Mouse (Mus musculus): ENCODE data around the gene Tbxa2r. TPM values are rescaled to one million over a fixed set of nuclear protein-coding genes. Genes with fewer than 3 reads are reported as not detected.
A peak's percentile ranks its signal among the peaks of the same experiment; 100 is the strongest.

Tbxa2r gene
- polyA plus RNA-seq, 1 experiment, result 0.47 TPM

DNA sequence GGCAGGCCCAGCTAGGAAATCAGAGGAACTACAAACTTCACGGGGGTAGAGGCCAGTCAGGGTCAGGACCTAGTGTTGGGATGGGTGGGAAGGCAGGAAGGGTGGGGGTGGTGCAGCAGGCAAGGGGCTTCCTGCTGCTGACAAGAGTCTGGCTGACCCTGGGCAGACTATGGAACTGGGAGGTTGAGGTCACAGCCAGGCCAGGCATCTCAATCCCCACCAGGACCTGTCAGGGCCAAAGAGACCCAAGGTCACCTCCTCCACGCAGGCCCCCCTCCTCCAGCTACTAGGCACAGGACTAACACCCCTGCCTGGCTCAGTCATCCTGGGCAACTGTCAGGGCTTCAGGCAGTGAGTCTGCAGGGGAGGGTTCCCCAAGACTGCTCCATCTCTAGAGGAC lies 572 bp upstream of the Tbxa2r start:
- TF ChIP-seq POLR2A (IDR thresholded peaks at IDR 0.05; ENCODE audit: control insufficient read depth, low read depth, low read length) (no peak), CTCF (IDR thresholded peaks at IDR 0.05; ENCODE audit: control insufficient read depth, insufficient read depth, insufficient replicate concordance, low read depth, low read length) (no peak)
- Histone ChIP-seq H3K4me1 (ENCODE audit: control insufficient read depth, insufficient read depth, low read length) (peaks cover 7% of the 10 kb centered on the region), H3K27ac (ENCODE audit: control insufficient read depth, insufficient read depth, low read depth, low read length) (no peak overlapping the region), H3K27me3 (ENCODE audit: control insufficient read depth, insufficient read depth, low read length) (no peaks in the 10 kb centered on the region), H3K36me3 (ENCODE audit: control insufficient read depth, insufficient read depth, low read length) (no peaks in the 10 kb centered on the region; the same call in 1 of the 2 replicates), H3K4me3 (ENCODE audit: control insufficient read depth, low read depth, low read length) (no peak overlapping the region)

DNA sequence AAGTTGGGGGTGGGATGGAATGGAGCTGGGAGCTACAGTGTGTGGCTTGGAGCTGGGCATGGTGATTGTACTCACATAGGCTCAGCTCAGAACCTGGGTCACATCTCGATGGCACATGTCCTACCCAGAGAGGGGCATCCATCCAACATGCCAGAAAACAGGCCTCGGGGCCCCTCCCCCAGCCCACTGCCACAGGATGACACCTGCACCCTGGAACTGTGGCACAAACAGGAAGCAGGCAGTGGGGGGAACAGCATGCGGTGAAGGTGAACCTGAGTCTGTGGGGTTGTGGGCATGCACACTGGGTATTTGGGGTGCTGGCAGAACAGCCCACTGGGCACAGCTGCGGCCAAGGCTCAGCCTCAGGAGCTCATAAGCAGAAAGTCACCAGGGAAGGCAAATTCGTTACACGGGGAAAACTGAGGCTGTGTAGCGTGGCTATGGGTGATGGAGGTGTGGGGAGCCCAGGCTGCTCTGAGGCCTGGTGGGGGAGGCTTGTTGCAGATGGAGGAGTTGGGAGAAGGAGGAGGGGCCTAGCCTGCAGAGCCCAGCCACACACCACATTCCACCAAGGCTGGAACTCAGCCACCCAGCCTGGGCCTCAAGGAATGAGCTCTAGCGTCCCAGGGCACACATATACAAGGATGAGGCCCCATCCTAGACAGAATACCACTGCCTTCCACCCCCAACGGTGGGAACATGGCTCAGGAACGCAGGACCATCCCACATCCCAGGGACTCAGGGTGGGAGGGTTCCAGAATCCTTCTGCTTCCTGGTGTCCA lies 854 bp downstream of the Tbxa2r start:
- Histone ChIP-seq H3K4me1 (ENCODE audit: control insufficient read depth, insufficient read depth, low read length) (peaks cover 7% of the 10 kb centered on the region), H3K27ac (ENCODE audit: control insufficient read depth, insufficient read depth, low read depth, low read length) (peak overlapping the region; percentile 27; the same call in 1 of the 2 replicates), H3K27me3 (ENCODE audit: control insufficient read depth, insufficient read depth, low read length) (no peaks in the 10 kb centered on the region), H3K4me3 (ENCODE audit: control insufficient read depth, low read depth, low read length) (no peak overlapping the region), H3K36me3 (ENCODE audit: control insufficient read depth, insufficient read depth, low read length) (no peaks in the 10 kb centered on the region)
- TF ChIP-seq POLR2A (IDR thresholded peaks at IDR 0.05; ENCODE audit: control insufficient read depth, low read depth, low read length) (no peak), CTCF (IDR thresholded peaks at IDR 0.05; ENCODE audit: control insufficient read depth, insufficient read depth, insufficient replicate concordance, low read depth, low read length) (no peak)

DNA sequence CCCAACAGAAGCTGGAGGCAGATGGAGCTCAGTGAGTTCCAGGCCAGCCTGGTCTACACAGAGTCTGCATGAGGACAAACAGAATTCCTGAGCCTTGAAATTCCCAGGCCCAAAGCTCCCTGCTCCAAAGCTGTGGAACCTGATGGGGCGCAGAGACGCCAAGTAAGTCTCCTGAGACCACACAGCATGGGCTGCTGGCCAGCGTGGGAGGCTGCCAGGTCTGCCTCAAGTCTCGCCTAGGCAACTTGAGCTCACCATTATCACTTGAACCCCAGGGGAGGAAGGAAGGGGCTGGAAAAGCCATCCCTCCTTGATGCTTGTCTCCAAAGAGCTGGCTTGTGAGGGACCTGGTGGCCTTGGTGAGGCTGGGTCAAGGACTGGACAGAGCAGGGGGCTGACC lies 1.5 kb downstream of the Tbxa2r start:
- H3K36me3 ChIP-seq (ENCODE audit: control insufficient read depth, insufficient read depth, low read length), result no peaks in the 10 kb centered on the region
- TF ChIP-seq CTCF (IDR thresholded peaks at IDR 0.05; ENCODE audit: control insufficient read depth, insufficient read depth, insufficient replicate concordance, low read depth, low read length) (no peak), POLR2A (IDR thresholded peaks at IDR 0.05; ENCODE audit: control insufficient read depth, low read depth, low read length) (no peak)
- H3K4me3 ChIP-seq (ENCODE audit: control insufficient read depth, low read depth, low read length), result no peak overlapping the region
- H3K27ac ChIP-seq (ENCODE audit: control insufficient read depth, insufficient read depth, low read depth, low read length), result no peak overlapping the region
- H3K27me3 ChIP-seq (ENCODE audit: control insufficient read depth, insufficient read depth, low read length), result no peaks in the 10 kb centered on the region
- peaks cover 7% of the 10 kb centered on the region for H3K4me1 ChIP-seq (ENCODE audit: control insufficient read depth, insufficient read depth, low read length)

DNA sequence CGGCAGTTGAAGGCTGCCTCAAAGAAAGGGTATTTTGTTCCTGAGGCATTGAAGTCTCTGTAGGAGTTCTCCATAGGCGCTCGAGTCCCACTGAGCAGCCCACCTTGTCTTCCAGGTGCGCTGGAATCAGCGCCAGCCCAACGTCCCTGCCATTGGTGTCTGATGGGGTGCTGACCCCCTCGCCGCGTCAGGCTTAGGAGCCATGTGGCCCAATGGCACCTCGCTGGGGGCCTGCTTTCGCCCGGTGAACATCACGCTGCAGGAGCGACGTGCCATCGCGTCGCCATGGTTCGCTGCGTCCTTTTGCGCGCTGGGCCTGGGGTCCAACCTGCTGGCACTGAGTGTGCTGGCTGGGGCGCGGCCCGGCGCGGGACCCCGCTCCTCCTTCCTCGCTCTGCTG lies 3.7 kb downstream of the Tbxa2r start:
- no peak overlapping the region for H3K27ac ChIP-seq (ENCODE audit: control insufficient read depth, insufficient read depth, low read depth, low read length)
- no peaks in the 10 kb centered on the region for H3K27me3 ChIP-seq (ENCODE audit: control insufficient read depth, insufficient read depth, low read length)
- peak overlapping the region; percentile 53 for H3K4me3 ChIP-seq (ENCODE audit: control insufficient read depth, low read depth, low read length)

DNA sequence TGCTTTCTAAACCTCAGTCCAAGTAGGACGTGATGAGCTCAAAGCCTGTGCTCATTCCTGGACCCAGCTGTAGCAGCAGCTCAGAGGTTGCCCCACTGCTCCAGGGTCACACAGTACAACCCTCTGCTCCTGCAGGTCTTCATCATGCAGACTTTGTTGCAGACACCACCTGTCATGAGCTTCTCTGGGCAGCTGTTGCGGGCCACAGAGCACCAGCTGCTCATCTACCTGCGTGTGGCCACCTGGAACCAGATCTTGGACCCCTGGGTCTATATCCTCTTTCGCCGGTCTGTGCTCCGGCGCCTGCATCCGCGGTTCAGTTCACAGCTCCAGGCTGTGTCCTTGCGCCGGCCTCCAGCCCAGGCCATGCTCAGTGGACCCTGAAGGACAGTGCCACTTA lies 5.8 kb downstream of the Tbxa2r start:
- Histone ChIP-seq H3K36me3 (ENCODE audit: control insufficient read depth, insufficient read depth, low read length) (no peaks in the 10 kb centered on the region), H3K27ac (ENCODE audit: control insufficient read depth, insufficient read depth, low read depth, low read length) (no peak overlapping the region), H3K4me3 (ENCODE audit: control insufficient read depth, low read depth, low read length) (no peak overlapping the region), H3K4me1 (ENCODE audit: control insufficient read depth, insufficient read depth, low read length) (peaks cover 30% of the 10 kb centered on the region), H3K27me3 (ENCODE audit: control insufficient read depth, insufficient read depth, low read length) (no peaks in the 10 kb centered on the region)
- TF ChIP-seq POLR2A (IDR thresholded peaks at IDR 0.05; ENCODE audit: control insufficient read depth, low read depth, low read length), result no peak
- no peak for TF ChIP-seq CTCF (IDR thresholded peaks at IDR 0.05; ENCODE audit: control insufficient read depth, insufficient read depth, insufficient replicate concordance, low read depth, low read length)

More for the DNA sequence above, 3.7 kb downstream of the Tbxa2r start:
- Histone ChIP-seq H3K36me3 (ENCODE audit: control insufficient read depth, insufficient read depth, low read length) (no peaks in the 10 kb centered on the region), H3K4me1 (ENCODE audit: control insufficient read depth, insufficient read depth, low read length) (peaks cover 20% of the 10 kb centered on the region)
- TF ChIP-seq CTCF (IDR thresholded peaks at IDR 0.05; ENCODE audit: control insufficient read depth, insufficient read depth, insufficient replicate concordance, low read depth, low read length) (no peak), POLR2A (IDR thresholded peaks at IDR 0.05; ENCODE audit: control insufficient read depth, low read depth, low read length) (no peak)

DNA sequence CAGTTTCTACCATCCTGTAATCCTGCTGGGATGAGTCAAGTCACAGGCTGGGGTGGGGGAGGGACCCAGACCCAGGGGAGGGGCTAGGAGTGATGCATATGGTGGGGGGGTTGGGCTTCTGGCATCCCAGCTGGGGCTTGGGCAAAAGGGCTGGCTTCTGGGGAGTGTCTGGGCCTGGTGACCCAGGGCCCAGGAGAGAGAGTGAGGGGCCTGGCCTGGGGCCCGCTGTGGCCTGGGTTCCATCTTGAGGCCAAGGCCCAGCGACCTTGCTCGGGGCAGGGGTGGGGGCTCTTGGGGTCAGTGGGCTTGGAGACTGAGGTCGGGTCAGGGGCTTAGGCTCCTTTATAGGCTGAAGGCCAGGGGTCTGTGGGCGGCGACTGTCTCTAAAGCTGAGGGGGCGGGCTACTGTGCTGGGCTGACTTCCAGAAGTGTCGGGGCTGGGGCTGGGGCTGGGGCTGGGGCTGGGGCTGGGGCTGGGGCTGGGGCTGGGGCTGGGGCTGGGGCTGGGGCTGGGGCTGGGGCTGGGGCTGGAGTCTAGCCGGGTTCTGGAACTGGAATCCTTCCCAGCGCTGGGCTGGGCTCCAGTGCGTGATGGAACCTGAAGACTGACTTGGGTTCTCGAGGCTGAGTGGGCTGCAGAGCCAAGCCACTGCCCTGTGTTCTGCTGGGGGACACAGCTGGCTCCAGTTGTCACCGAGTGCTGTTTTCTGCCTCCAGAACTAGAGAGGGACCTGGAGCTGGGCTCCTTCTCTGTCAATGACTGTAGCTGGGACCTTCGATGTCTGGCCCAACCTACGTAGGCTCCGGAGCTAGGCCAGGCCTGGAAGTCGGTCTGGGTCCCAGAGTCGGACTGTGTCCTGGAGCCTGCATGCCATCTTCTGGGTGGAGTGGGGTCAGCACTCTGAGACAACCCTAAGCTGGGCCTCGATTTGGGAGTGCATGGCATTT lies 7.1 kb downstream of the Tbxa2r start:
- Histone ChIP-seq H3K36me3 (ENCODE audit: control insufficient read depth, insufficient read depth, low read length) (no peaks in the 10 kb centered on the region), H3K27ac (ENCODE audit: control insufficient read depth, insufficient read depth, low read depth, low read length) (no peak overlapping the region), H3K4me1 (ENCODE audit: control insufficient read depth, insufficient read depth, low read length) (peaks cover 36% of the 10 kb centered on the region), H3K4me3 (ENCODE audit: control insufficient read depth, low read depth, low read length) (no peak overlapping the region), H3K27me3 (ENCODE audit: control insufficient read depth, insufficient read depth, low read length) (no peaks in the 10 kb centered on the region)
- TF ChIP-seq POLR2A (IDR thresholded peaks at IDR 0.05; ENCODE audit: control insufficient read depth, low read depth, low read length), result no peak
- TF ChIP-seq CTCF (IDR thresholded peaks at IDR 0.05; ENCODE audit: control insufficient read depth, insufficient read depth, insufficient replicate concordance, low read depth, low read length), result no peak

DNA sequence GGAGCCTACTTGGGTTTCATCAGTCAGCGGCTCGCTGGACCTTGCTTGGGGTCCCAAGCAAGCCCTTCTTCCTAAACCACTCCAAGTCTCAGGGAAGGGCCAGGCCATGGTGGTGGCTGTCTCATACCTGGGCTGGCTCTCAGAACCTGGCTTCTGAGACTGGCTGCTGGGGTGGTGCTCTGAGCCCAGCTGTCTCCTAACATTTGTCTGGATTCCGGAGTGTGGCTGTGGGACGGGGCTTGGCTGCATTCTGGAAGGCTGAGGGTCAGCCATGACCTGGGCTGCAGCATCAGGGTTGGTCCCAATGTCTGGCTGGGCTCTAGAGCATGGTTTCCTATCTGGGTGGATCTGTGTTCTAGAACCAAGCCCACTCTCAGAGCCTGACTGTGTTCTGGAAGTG lies 8.0 kb downstream of the Tbxa2r start:
- Histone ChIP-seq H3K27ac (ENCODE audit: control insufficient read depth, insufficient read depth, low read depth, low read length) (no peak overlapping the region), H3K4me3 (ENCODE audit: control insufficient read depth, low read depth, low read length) (no peak overlapping the region), H3K4me1 (ENCODE audit: control insufficient read depth, insufficient read depth, low read length) (peaks cover 43% of the 10 kb centered on the region), H3K27me3 (ENCODE audit: control insufficient read depth, insufficient read depth, low read length) (no peaks in the 10 kb centered on the region), H3K36me3 (ENCODE audit: control insufficient read depth, insufficient read depth, low read length) (no peaks in the 10 kb centered on the region)
- TF ChIP-seq CTCF (IDR thresholded peaks at IDR 0.05; ENCODE audit: control insufficient read depth, insufficient read depth, insufficient replicate concordance, low read depth, low read length) (no peak), POLR2A (IDR thresholded peaks at IDR 0.05; ENCODE audit: control insufficient read depth, low read depth, low read length) (no peak)
